ENCODE assay signal across 7 mouse cellular contexts in the genomic region with DNA sequence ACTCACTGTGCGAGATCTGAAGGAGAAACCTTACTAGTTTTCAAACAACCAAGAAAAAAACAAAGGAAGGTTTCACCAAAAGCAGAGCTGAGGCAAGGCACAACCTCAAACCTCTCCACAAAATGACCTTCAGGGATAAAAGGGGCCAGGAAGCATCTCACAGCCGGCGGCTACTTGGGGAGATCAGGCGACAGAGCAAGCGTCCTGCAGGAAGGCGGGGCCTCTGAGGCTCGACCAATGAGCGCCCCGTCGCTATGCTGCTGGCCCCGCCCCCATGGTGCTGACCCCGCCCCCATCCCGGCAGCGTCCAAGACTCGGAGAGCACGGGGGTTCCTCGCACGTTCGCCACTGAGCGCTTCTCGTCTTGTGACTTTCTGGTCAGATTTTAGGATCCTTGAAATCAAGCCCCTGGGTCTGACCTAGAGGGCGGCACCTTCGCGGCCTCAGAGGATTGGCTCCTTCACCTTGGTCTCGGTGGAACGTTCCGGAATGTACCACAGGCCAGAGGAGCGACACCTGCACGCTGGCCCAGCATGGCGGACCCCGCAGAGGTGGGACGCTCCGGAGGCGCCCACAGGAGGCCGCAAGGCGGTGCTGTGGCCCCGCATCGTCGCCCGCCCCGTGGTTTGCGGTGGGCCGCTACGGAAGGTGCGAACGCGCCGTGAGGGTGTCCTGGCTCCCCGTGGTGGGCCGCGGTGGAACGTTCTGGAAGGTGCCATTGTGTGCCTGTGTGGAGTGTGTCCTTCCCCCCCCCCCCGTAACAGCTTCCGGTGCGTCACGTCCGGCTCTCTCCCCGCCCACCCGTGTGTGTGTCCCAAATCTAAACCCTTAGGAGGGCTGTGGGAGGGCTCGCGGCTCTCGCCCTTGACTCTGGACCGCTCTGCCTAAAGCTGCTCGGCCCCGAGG. TPM values are rescaled to one million over a fixed set of nuclear protein-coding genes. Genes with fewer than 3 reads are reported as not detected.
DNase-seq lines count a peak whose midpoint lies in the region; ATAC-seq lines count a peak whose summit lies in the region.

A gene (plus strand): TSS at position 326 of the 906 bp plus-strand sequence.

- H3K27ac ChIP-seq in embryonic facial prominence, embryonic 10.5 days (replicated peaks) = peak within 1 kb of the TSS; percentile 100
- H3K27ac ChIP-seq in limb, embryonic 10.5 days = peak within 1 kb of the TSS; percentile 100
- peak within 1 kb of the TSS; percentile 99 for H3K27ac ChIP-seq in midbrain, embryonic 13.5 days

- peak within 1 kb of the TSS; percentile 96 for H3K4me2 ChIP-seq in midbrain, embryonic 13.5 days (replicated peaks)

- no peaks in the 10 kb centered on the region for H3K27me3 ChIP-seq in embryonic facial prominence, embryonic 10.5 days (replicated peaks; ENCODE audit: low read depth, poor library complexity, severe bottlenecking)
- no peaks in the 10 kb centered on the region for H3K27me3 ChIP-seq in limb, embryonic 10.5 days (ENCODE audit: low read depth, poor library complexity, severe bottlenecking)
- no peaks in the 10 kb centered on the region for H3K27me3 ChIP-seq in midbrain, embryonic 13.5 days

- peak within 1 kb of the TSS; percentile 100 for H3K4me3 ChIP-seq in embryonic facial prominence, embryonic 10.5 days
- peak within 1 kb of the TSS; percentile 97 for H3K4me3 ChIP-seq in limb, embryonic 10.5 days
- H3K4me3 ChIP-seq in midbrain, embryonic 13.5 days (replicated peaks) = peak within 1 kb of the TSS; percentile 97

- under 1% methylated on average over 65 of the region's 65 CpGs for WGBS in embryonic facial prominence, embryonic 10.5 days
- WGBS in limb, embryonic 10.5 days = under 1% methylated on average over 60 of the region's 65 CpGs
- WGBS in midbrain, embryonic 13.5 days = under 1% methylated on average over 64 of the region's 65 CpGs

- peak; percentile 98 for DNase-seq in adrenal gland, postnatal 10 days
- peak; percentile 97 for DNase-seq in embryonic facial prominence, embryonic 10.5 days (ENCODE audit: low spot score)
- peak; percentile 94 for DNase-seq in kidney, adult 11 months
- DNase-seq in limb, embryonic 10.5 days (ENCODE audit: low spot score) = peak; percentile 98
- DNase-seq in spleen, adult 12 weeks (ENCODE audit: low spot score) = peak; percentile 97

- H3K9ac ChIP-seq in midbrain, embryonic 13.5 days (replicated peaks) = peak within 1 kb of the TSS; percentile 99

- peak; percentile 82 for ATAC-seq in granulocyte monocyte progenitor cell, adult 5-6 weeks (replicated peaks; ENCODE audit: poor library complexity, severe bottlenecking)
- peak; percentile 96 for ATAC-seq in midbrain, embryonic 13.5 days

- peaks cover 38% of the 10 kb centered on the region for H3K36me3 ChIP-seq in embryonic facial prominence, embryonic 10.5 days (replicated peaks)
- peaks cover 37% of the 10 kb centered on the region for H3K36me3 ChIP-seq in limb, embryonic 10.5 days
- H3K36me3 ChIP-seq in midbrain, embryonic 13.5 days = peaks cover 21% of the 10 kb centered on the region

- H3K9me3 ChIP-seq in embryonic facial prominence, embryonic 10.5 days = no peaks in the 10 kb centered on the region
- H3K9me3 ChIP-seq in limb, embryonic 10.5 days (replicated peaks) = no peaks in the 10 kb centered on the region
- no peaks in the 10 kb centered on the region for H3K9me3 ChIP-seq in midbrain, embryonic 13.5 days

- peaks cover 24% of the 10 kb centered on the region for H3K4me1 ChIP-seq in embryonic facial prominence, embryonic 10.5 days
- peaks cover 19% of the 10 kb centered on the region for H3K4me1 ChIP-seq in limb, embryonic 10.5 days
- peaks cover 24% of the 10 kb centered on the region for H3K4me1 ChIP-seq in midbrain, embryonic 13.5 days (replicated peaks)

RNA-seq across cellular contexts. Expression of the gene that starts here (rescaled TPM):
- total RNA-seq in adrenal gland, postnatal 10 days (2021) = 10 to 100 TPM; 25.2 to 26.7 TPM
- polyA plus RNA-seq in embryonic facial prominence, embryonic 10.5 days (2016; fragmentation: Nextera tagmentation; extraction: Ambion mirVana) = 13.5 and 13.7 TPM in 2 replicates
- total RNA-seq in granulocyte monocyte progenitor cell, adult 5-6 weeks (2014; fragmentation: Nextera tagmentation) = 10.4 and 16.8 TPM in 2 replicates
- 6.9 and 10.3 TPM in 2 replicates for total RNA-seq in granulocyte monocyte progenitor cell, adult 5-6 weeks (2017)
- 12.2 and 13.6 TPM in 2 replicates for polyA plus RNA-seq in limb, embryonic 10.5 days (2016; fragmentation: Nextera tagmentation; extraction: Ambion mirVana)
- 15.9 and 16.5 TPM in 2 replicates for polyA plus RNA-seq in midbrain, embryonic 13.5 days (2015; fragmentation: Nextera tagmentation; extraction: Ambion mirVana)

Comparison
In these comparisons a context has a peak if more than half of its experiments do, and no peak if none do; other contexts are left out.
1. Peak in every context shown above with its lines: DNase-seq, ATAC-seq, H3K4me3 ChIP-seq and H3K27ac ChIP-seq.